Mouse (Mus musculus) thymus, adult 2 months (tissue): ENCODE measurements at regions not wholly inside any gene's neighbourhood (a gene's known extent, or its start where the extent isn't known, plus 50 kb on each side); places are given as distances from the start of the nearest gene placed in this dataset.

Experiments used
- DNase-seq: peaks from one replicate; pipeline ENCODE4 v3.0.0; 2021
- H3K27ac ChIP-seq: fragments of 200-500 bp; 2 replicates; pipeline ENCODE4 v1.5.1; 2012; ENCODE audit warnings: low read length, control low read depth; ENCODE audit not compliant: control insufficient read depth, insufficient read depth
- H3K27me3 ChIP-seq: fragments of 200-500 bp; 2 replicates; pipeline ENCODE4 v1.6.1; 2012; ENCODE audit warnings: mild to moderate bottlenecking, low read length, moderate library complexity, mixed read lengths; ENCODE audit not compliant: control insufficient read depth, insufficient read depth
- H3K36me3 ChIP-seq: fragments of 200-500 bp; 2 replicates; pipeline ENCODE4 v1.6.1; 2012; ENCODE audit warnings: mild to moderate bottlenecking, low read length, moderate library complexity; ENCODE audit not compliant: control insufficient read depth, insufficient read depth
- H3K4me1 ChIP-seq: fragments of 200-500 bp; replicated peaks from 2 replicates; pipeline ENCODE4 v1.6.1; 2012; ENCODE audit warnings: low read length; ENCODE audit not compliant: control insufficient read depth, insufficient read depth
- H3K4me3 ChIP-seq: fragments of 200-500 bp; 2 replicates; pipeline ENCODE4 v1.5.1; 2012; ENCODE audit warnings: mild to moderate bottlenecking, low read length, control low read depth, moderate library complexity; ENCODE audit not compliant: control insufficient read depth, insufficient read depth
- CTCF ChIP-seq: fragments of 200-500 bp; IDR thresholded peaks from 2 replicates; pipeline ENCODE4 v1.5.1; 2012; ENCODE audit warnings: mild to moderate bottlenecking, control low read depth, low read length, moderate library complexity, borderline replicate concordance; ENCODE audit not compliant: control insufficient read depth, poor library complexity, insufficient read depth; ENCODE audit errors: extremely low read depth
- POLR2A ChIP-seq: fragments of 200-500 bp; IDR thresholded peaks from 2 replicates; pipeline ENCODE4 v1.6.1; 2012; ENCODE audit warnings: mild to moderate bottlenecking, low read length, control low read depth, moderate library complexity; ENCODE audit not compliant: control insufficient read depth, poor library complexity, insufficient read depth; ENCODE audit errors: extremely low read depth
- WGBS: fragments of 180-500 bp; shearing (Covaris S2); methylation state at CpG from one replicate; pipeline ENCODE4 v1.1.7; 2018; 5-methylcytosine and 5-hydroxymethylcytosine counted together

- 95% methylated on average over 8 of the region's 8 CpGs for WGBS
- Histone ChIP-seq H3K27me3 (no peaks in the 10 kb centered on the region), H3K4me1 (no peaks in the 10 kb centered on the region), H3K36me3 (no peaks in the 10 kb centered on the region), H3K4me3 (no peak overlapping the region), H3K27ac (no peak overlapping the region)
- no peak for TF ChIP-seq CTCF
- TF ChIP-seq POLR2A = no peak
- DNase-seq = no peak
These were observed 170.1 kb downstream of the 1700064H15Rik start for GRCm38 (mm10) chr3:19458386-19458785.

GRCm38 (mm10) chr3:19457431-19457830 is 171.0 kb downstream of the 1700064H15Rik start:
- no peak overlapping the region for H3K4me3 ChIP-seq
- H3K4me1 ChIP-seq = no peaks in the 10 kb centered on the region
- no peak for DNase-seq
- H3K36me3 ChIP-seq = no peaks in the 10 kb centered on the region
- TF ChIP-seq CTCF (no peak), POLR2A (no peak)
- H3K27me3 ChIP-seq = no peaks in the 10 kb centered on the region
- WGBS = 96% methylated on average over 2 of the region's 2 CpGs
- no peak overlapping the region for H3K27ac ChIP-seq

GRCm38 (mm10) chr3:19455838-19456448 is 172.5 kb downstream of the 1700064H15Rik start:
- DNase-seq = no peak
- H3K36me3 ChIP-seq = no peaks in the 10 kb centered on the region
- H3K27me3 ChIP-seq = no peaks in the 10 kb centered on the region
- no peaks in the 10 kb centered on the region for H3K4me1 ChIP-seq
- TF ChIP-seq CTCF (no peak), POLR2A (no peak)
- WGBS = 91% methylated on average over 4 of the region's 4 CpGs
- no peak overlapping the region for H3K4me3 ChIP-seq
- H3K27ac ChIP-seq = no peak overlapping the region

- WGBS = 13% methylated on average over 3 of the region's 3 CpGs
- H3K4me1 ChIP-seq = no peaks in the 10 kb centered on the region
- TF ChIP-seq POLR2A (no peak), CTCF (no peak)
- DNase-seq = no peak
- no peak overlapping the region for H3K27ac ChIP-seq
- no peak overlapping the region for H3K4me3 ChIP-seq
- H3K36me3 ChIP-seq = no peaks in the 10 kb centered on the region
- no peaks in the 10 kb centered on the region for H3K27me3 ChIP-seq
These were observed 177.5 kb downstream of the 1700064H15Rik start for GRCm38 (mm10) chr3:19451022-19451421.

- 96% methylated on average over 3 of the region's 3 CpGs for WGBS
- H3K27me3 ChIP-seq = no peaks in the 10 kb centered on the region
These were observed 179.5 kb downstream of the 1700064H15Rik start for GRCm38 (mm10) chr3:19448931-19449330.

GRCm38 (mm10) chr3:19448192-19448591 is 180.3 kb downstream of the 1700064H15Rik start:
- no peaks in the 10 kb centered on the region for H3K36me3 ChIP-seq
- H3K4me1 ChIP-seq = no peaks in the 10 kb centered on the region
- 94% methylated on average over 2 of the region's 2 CpGs for WGBS
- no peak for TF ChIP-seq CTCF
- no peak for TF ChIP-seq POLR2A
- H3K27me3 ChIP-seq = no peaks in the 10 kb centered on the region
- DNase-seq = no peak
- H3K4me3 ChIP-seq = no peak overlapping the region
- H3K27ac ChIP-seq = no peak overlapping the region

More at GRCm38 (mm10) chr3:19448931-19449330, 179.5 kb downstream of the 1700064H15Rik start:
- Histone ChIP-seq H3K36me3 (no peaks in the 10 kb centered on the region), H3K27ac (no peak overlapping the region), H3K4me1 (no peaks in the 10 kb centered on the region), H3K4me3 (no peak overlapping the region)
- TF ChIP-seq POLR2A = no peak
- TF ChIP-seq CTCF = no peak
- DNase-seq = no peak

GRCm38 (mm10) chr3:19447733-19448132 is 180.7 kb downstream of the 1700064H15Rik start:
- WGBS = 86% methylated on average over 1 of the region's 1 CpGs
- no peak overlapping the region for H3K27ac ChIP-seq
- no peaks in the 10 kb centered on the region for H3K4me1 ChIP-seq
- DNase-seq = no peak
- H3K27me3 ChIP-seq = no peaks in the 10 kb centered on the region
- H3K4me3 ChIP-seq = no peak overlapping the region
- TF ChIP-seq CTCF (no peak), POLR2A (no peak)
- no peaks in the 10 kb centered on the region for H3K36me3 ChIP-seq
